Mouse (Mus musculus) heart, embryonic 14.5 days (tissue): ENCODE results near the gene 1700037H04Rik. TPM values are rescaled to one million over a fixed set of nuclear protein-coding genes. Genes with fewer than 3 reads are reported as not detected.

ENCODE experiments used
- ATAC-seq: fragments of 200-750 bp; cut with Nextera tagmentation; 2 replicates; pipeline ENCODE4 v1.8.0; 2017; ENCODE audit warnings: low read depth, moderate TSS enrichment; ENCODE audit not compliant: insufficient number of reproducible peaks, insufficient read depth, low FRiP score
- H3K27ac ChIP-seq, 2 experiments: fragments of 200-500 bp in 1 of 2; fragments of 300-500 bp in 1 of 2; sonication (generic) in 1 of 2; replicated peaks in 1 of 2; 2 replicates each; pipeline ENCODE4 v1.5.1; 2012 to 2014; ENCODE audit warnings: low read depth in 2 of 2, low read length in 2 of 2, control low read depth in 1 of 2, mild to moderate bottlenecking in 1 of 2, mixed read lengths in 1 of 2; ENCODE audit not compliant: control insufficient read depth in 1 of 2, insufficient read depth in 1 of 2
- H3K27me3 ChIP-seq: fragments of 300-500 bp; sonication (generic); 2 replicates; pipeline ENCODE4 v1.6.1; 2014; ENCODE audit warnings: mild to moderate bottlenecking, low read length, control low read depth; ENCODE audit not compliant: control insufficient read depth, insufficient read depth
- H3K36me3 ChIP-seq: fragments of 300-500 bp; sonication (generic); 2 replicates; pipeline ENCODE4 v1.6.1; 2014; ENCODE audit warnings: mild to moderate bottlenecking, control low read depth, low read length, mixed read lengths; ENCODE audit not compliant: control insufficient read depth, insufficient read depth
- H3K4me1 ChIP-seq, 2 experiments: fragments of 200-500 bp in 1 of 2; fragments of 300-500 bp in 1 of 2; sonication (generic) in 1 of 2; 2 replicates each; pipeline ENCODE4 v1.6.1; 2012 to 2014; ENCODE audit warnings: low read length in 2 of 2, control low read depth in 1 of 2, mixed read lengths in 1 of 2; ENCODE audit not compliant: control insufficient read depth in 2 of 2, insufficient read depth in 2 of 2
- H3K4me2 ChIP-seq: fragments of 300-500 bp; sonication (generic); 2 replicates; pipeline ENCODE4 v1.6.1; 2014; ENCODE audit warnings: mild to moderate bottlenecking, low read length
- H3K4me3 ChIP-seq, 2 experiments: fragments of 200-500 bp in 1 of 2; fragments of 300-500 bp in 1 of 2; sonication (generic) in 1 of 2; 2 replicates each; pipeline ENCODE4 v1.5.1; 2012 to 2014; ENCODE audit warnings: low read length in 2 of 2, mild to moderate bottlenecking in 2 of 2, control low read depth in 1 of 2, low read depth in 1 of 2, moderate library complexity in 1 of 2; ENCODE audit not compliant: control insufficient read depth in 1 of 2, insufficient read depth in 1 of 2
- H3K9ac ChIP-seq: fragments of 300-500 bp; sonication (generic); 2 replicates; pipeline ENCODE4 v1.6.1; 2014; ENCODE audit warnings: mild to moderate bottlenecking, low read length
- H3K9me3 ChIP-seq: fragments of 300-500 bp; sonication (generic); 2 replicates; pipeline ENCODE4 v1.6.1; 2016; ENCODE audit warnings: low read length, control low read depth; ENCODE audit not compliant: control insufficient read depth
- WGBS: fragments of 180-500 bp; shearing (Covaris S2); extraction: QIAGEN DNeasy Blood & Tissue Kit; methylation state at CpG from one replicate; pipeline ENCODE4 v1.1.7; 2014; 5-methylcytosine and 5-hydroxymethylcytosine counted together
- polyA plus RNA-seq: library from polyadenylated mRNA; unstranded; fragments of >200 nt; fragmentation: Nextera tagmentation; extraction: Ambion mirVana; gene quantifications from 2 replicates; pipeline ENCODE4 v1.2.1, GENCODE M21; 2014

1700037H04Rik gene
- polyA plus RNA-seq, 1 experiment from 2014 or later = 80.3 TPM

- H3K4me3 ChIP-seq = peak overlapping the region; percentile 57 to 81
- no peaks in the 10 kb centered on the region for H3K27me3 ChIP-seq
- 38% methylated on average over 3 of the region's 3 CpGs for WGBS
- H3K4me1 ChIP-seq = peaks cover 13 to 20% of the 10 kb centered on the region in 2 experiments
- H3K36me3 ChIP-seq = peaks cover 29% of the 10 kb centered on the region
- peak overlapping the region; percentile 77 for H3K9ac ChIP-seq
- no peak for ATAC-seq
- H3K9me3 ChIP-seq = no peaks in the 10 kb centered on the region
- peak overlapping the region; percentile 74 for H3K4me2 ChIP-seq
- peak overlapping the region; percentile 78 to 93; a peak in 2 of 4 replicates for H3K27ac ChIP-seq
Measured at GRCm38 (mm10) chr2:131187602-131187922, 27.7 kb upstream of the 1700037H04Rik start.

DNA sequence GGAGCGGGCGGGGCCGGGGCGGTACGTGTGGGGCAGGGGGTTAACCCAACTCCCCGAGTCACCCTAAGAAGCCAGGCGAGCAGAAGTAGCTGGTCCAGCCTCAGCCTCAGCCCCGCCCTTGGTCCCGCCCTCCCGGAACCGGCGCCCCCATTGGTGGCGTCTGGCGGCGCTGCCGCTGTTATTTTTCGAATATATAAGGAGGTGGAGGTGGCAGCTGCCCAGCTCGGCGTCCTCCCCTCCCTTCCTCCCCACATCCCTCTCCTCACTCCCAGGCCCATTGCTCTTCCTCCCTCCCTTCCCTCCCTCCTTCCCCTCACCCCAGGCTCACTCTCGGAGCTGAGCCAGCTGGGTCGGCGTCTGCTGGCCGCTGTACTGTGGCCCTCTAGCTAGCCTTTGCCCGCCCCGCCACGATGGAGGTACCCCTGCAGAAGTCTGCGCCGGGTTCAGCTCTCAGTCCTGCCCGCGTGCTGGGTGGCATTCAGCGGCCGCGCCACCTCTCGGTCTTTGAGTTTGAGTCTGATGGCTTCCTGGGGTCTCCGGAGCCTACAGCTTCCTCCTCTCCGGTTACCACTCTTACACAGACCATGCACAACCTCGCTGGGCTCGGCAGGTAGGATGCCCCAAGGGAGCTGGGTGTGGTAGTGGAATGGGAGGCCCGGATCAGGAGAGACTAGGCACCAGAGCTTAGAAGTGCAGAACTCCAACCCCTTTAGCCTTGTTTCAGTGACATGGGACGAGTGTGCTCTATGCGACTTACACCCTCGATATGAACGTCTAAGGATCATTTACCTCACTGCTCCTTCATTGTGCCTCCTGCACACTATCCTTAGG is 27.1 kb upstream of the 1700037H04Rik start, which contains the start of the genes Cdc25b and Spef1:
Gene Cdc25b (plus strand): TSS at position 179 of the 831 bp plus-strand sequence.
Gene Spef1 (minus strand): TSS at position 512 of the 831 bp plus-strand sequence.
- peak within 1 kb of the TSS; percentile 57 to 81 for H3K4me3 ChIP-seq
- WGBS = under 1% methylated on average over 42 of the region's 43 CpGs
- H3K36me3 ChIP-seq = peaks cover 25% of the 10 kb centered on the region
- H3K9me3 ChIP-seq = no peaks in the 10 kb centered on the region
- peak within 1 kb of the TSS; percentile 78 to 93 for H3K27ac ChIP-seq
- peaks cover 13 to 20% of the 10 kb centered on the region in 2 experiments for H3K4me1 ChIP-seq
- peak within 1 kb of the TSS; percentile 74 for H3K4me2 ChIP-seq
- H3K9ac ChIP-seq = peak within 1 kb of the TSS; percentile 77
- no peaks in the 10 kb centered on the region for H3K27me3 ChIP-seq
- ATAC-seq = peak; percentile 83

DNA sequence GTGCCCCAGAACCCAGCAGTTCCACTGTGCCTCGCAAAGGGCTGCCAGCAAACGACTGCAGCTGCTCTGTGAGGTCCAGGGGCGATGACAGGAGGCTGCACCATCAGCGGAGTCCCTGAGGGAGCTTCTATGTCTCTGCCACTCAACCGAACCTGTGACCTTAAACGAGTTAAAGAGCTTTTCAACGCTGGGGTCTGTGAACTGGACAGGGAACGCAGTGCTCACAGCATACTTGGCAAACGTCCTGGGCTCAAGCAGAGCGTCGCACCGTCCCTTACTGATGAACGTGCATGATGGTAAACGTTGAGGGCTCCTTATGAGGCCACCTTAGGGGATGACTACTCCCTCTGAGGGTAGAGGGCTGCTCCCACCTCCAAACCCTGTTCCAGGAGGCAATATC is 26.5 kb upstream of the 1700037H04Rik start:
- H3K4me3 ChIP-seq = peak overlapping the region; percentile 57 to 81
- peak overlapping the region; percentile 74 for H3K4me2 ChIP-seq
- H3K9ac ChIP-seq = peak overlapping the region; percentile 77
- H3K27ac ChIP-seq = peak overlapping the region; percentile 76 to 93
- peaks cover 13 to 20% of the 10 kb centered on the region in 2 experiments for H3K4me1 ChIP-seq
- 0% methylated on average over 14 of the region's 14 CpGs for WGBS
- H3K36me3 ChIP-seq = peaks cover 19% of the 10 kb centered on the region
- peak; percentile 76 for ATAC-seq
- no peaks in the 10 kb centered on the region for H3K27me3 ChIP-seq
- H3K9me3 ChIP-seq = no peaks in the 10 kb centered on the region

- H3K4me1 ChIP-seq = peaks cover 26 to 29% of the 10 kb centered on the region in 2 experiments
- H3K9me3 ChIP-seq = no peaks in the 10 kb centered on the region
- peak within 1 kb of the TSS; percentile 95 for H3K4me2 ChIP-seq
- peaks cover 24% of the 10 kb centered on the region; the same call in 1 of the 2 replicates for H3K36me3 ChIP-seq
- H3K27me3 ChIP-seq = no peaks in the 10 kb centered on the region
- peak within 1 kb of the TSS; percentile 94 for H3K9ac ChIP-seq
- 3% methylated on average over 39 of the region's 57 CpGs for WGBS
- ATAC-seq = peak; percentile 79
- H3K27ac ChIP-seq = peak within 1 kb of the TSS; percentile 50 to 93
- H3K4me3 ChIP-seq = peak within 1 kb of the TSS; percentile 66 to 75
Measured at GRCm38 (mm10) chr2:131179990-131180587, 20.2 kb upstream of the 1700037H04Rik start, which contains the start of gene Cenpb. Cenpb (minus strand) TSS chr2:131180067.

- Histone ChIP-seq H3K27ac (peak overlapping the region; percentile 50 to 93), H3K36me3 (peaks cover 24% of the 10 kb centered on the region; the same call in 1 of the 2 replicates), H3K4me2 (peak overlapping the region; percentile 95), H3K9ac (peak overlapping the region; percentile 94), H3K9me3 (no peaks in the 10 kb centered on the region), H3K4me3 (peak overlapping the region; percentile 66 to 75), H3K4me1 (peaks cover 26 to 29% of the 10 kb centered on the region in 2 experiments), H3K27me3 (no peaks in the 10 kb centered on the region)
- ATAC-seq = peak; percentile 49
- under 1% methylated on average over 66 of the region's 67 CpGs for WGBS
Measured at GRCm38 (mm10) chr2:131179246-131179886, 19.5 kb upstream of the 1700037H04Rik start.

- ATAC-seq = no peak
- Histone ChIP-seq H3K36me3 (peaks cover 24% of the 10 kb centered on the region; the same call in 1 of the 2 replicates), H3K27me3 (0 out of 2 replicates have a peak, but pooled peaks cover under 1% of the 10 kb centered on the region), H3K4me1 (peaks cover 26 to 29% of the 10 kb centered on the region in 2 experiments), H3K9ac (peak overlapping the region; percentile 94), H3K4me3 (peak overlapping the region; percentile 66 to 75), H3K9me3 (no peaks in the 10 kb centered on the region), H3K4me2 (peak overlapping the region; percentile 95), H3K27ac (peak overlapping the region in 1 of 2 experiments; percentile 93; a peak in 1 of 4 replicates)
- WGBS = 37% methylated on average over 26 of the region's 26 CpGs
Measured at GRCm38 (mm10) chr2:131178828-131179245, 19.0 kb upstream of the 1700037H04Rik start.

DNA sequence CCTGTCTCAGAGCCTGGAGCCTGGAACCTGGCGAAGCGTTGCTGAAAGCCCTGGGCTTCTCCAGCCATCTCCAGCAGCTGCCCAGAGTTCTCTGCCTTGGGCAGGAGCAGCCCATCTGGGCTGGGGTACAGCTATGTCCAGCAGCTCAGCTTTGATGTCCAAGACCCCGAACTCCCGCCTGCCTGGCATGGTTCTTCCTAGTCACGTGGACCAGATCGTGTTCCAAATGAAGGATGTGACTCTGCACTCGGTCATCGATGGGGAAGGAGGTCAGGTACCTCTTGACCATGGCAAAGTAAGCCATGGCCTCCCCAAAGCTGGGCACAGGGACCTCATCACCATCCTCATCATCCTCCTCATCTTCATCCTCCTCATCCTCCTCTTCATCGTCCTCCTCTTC is 18.1 kb upstream of the 1700037H04Rik start:
- H3K9me3 ChIP-seq = no peaks in the 10 kb centered on the region

More for the DNA sequence above, 18.1 kb upstream of the 1700037H04Rik start:
- ATAC-seq = no peak
- Histone ChIP-seq H3K27ac (no peak overlapping the region), H3K9ac (peak overlapping the region; percentile 94), H3K27me3 (peaks cover 9% of the 10 kb centered on the region), H3K4me3 (peak overlapping the region in 1 of 2 experiments; percentile 66; a peak in 1 of 4 replicates), H3K4me1 (peaks cover 26 to 29% of the 10 kb centered on the region in 2 experiments), H3K36me3 (peaks cover 24% of the 10 kb centered on the region; the same call in 1 of the 2 replicates), H3K4me2 (peak overlapping the region; percentile 95)
- WGBS = 85% methylated on average over 9 of the region's 9 CpGs
